Mouse (Mus musculus): ENCODE results near the gene Gpc6. TPM values are rescaled to one million over a fixed set of nuclear protein-coding genes. Genes with fewer than 3 reads are reported as not detected.

Gpc6 gene
- polyA plus RNA-seq, 1 experiment from 2014 or later: 37.0 TPM

GRCm38 (mm10) chr14:117022180-117022799, 97.2 kb downstream of the Gpc6 start:
- H3K4me1 ChIP-seq: peaks cover 12% of the 10 kb centered on the region
- no peaks in the 10 kb centered on the region for H3K36me3 ChIP-seq
- ATAC-seq (ENCODE audit: low FRiP score, low read depth): no peak
- H3K27ac ChIP-seq (replicated peaks): no peak overlapping the region
- H3K4me3 ChIP-seq: no peak overlapping the region
- WGBS: 82% methylated on average over 5 of the region's 5 CpGs
- no peak overlapping the region for H3K4me2 ChIP-seq (replicated peaks)
- H3K9me3 ChIP-seq: no peaks in the 10 kb centered on the region
- H3K9ac ChIP-seq (replicated peaks): no peak overlapping the region
- no peaks in the 10 kb centered on the region for H3K27me3 ChIP-seq

- no peaks in the 10 kb centered on the region for H3K27me3 ChIP-seq
- no peak overlapping the region for H3K4me3 ChIP-seq
- 76% methylated on average over 4 of the region's 4 CpGs for WGBS
- no peak overlapping the region for H3K9ac ChIP-seq (replicated peaks)
- no peak overlapping the region for H3K4me2 ChIP-seq (replicated peaks)
- no peaks in the 10 kb centered on the region for H3K36me3 ChIP-seq
- peaks cover 4% of the 10 kb centered on the region; the same call in 1 of the 2 replicates for H3K4me1 ChIP-seq
- no peaks in the 10 kb centered on the region for H3K9me3 ChIP-seq
- ATAC-seq (ENCODE audit: low FRiP score, low read depth): no peak
- no peak overlapping the region for H3K27ac ChIP-seq (replicated peaks)
Measured at GRCm38 (mm10) chr14:117034146-117034545, 109.0 kb downstream of the Gpc6 start.

DNA sequence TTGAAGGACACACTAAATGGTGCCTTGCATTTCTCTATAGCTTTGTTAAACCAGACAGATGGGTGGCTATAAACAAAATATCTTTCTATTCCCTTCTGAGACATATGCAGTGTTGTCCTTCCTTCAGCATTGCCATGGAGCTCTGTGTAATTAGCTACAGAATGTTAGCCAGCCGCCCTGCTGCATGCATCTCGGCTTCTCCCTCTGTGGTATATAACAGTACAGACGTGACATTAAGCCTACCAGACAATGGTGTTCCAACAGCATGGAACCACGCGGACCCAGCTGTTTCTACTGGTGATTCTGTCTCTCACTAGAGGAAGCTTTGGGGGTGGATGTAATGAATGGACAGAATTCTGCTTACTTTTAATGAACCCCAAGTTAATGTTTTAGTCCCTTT, 115.9 kb downstream of the Gpc6 start:
- Histone ChIP-seq H3K4me2 (replicated peaks) (no peak overlapping the region), H3K27me3 (no peaks in the 10 kb centered on the region), H3K4me1 (no peaks in the 10 kb centered on the region), H3K36me3 (no peaks in the 10 kb centered on the region), H3K4me3 (no peak overlapping the region), H3K9me3 (no peaks in the 10 kb centered on the region), H3K9ac (replicated peaks) (no peak overlapping the region), H3K27ac (replicated peaks) (no peak overlapping the region)
- peak; percentile 60; the same call in 1 of the 2 replicates for ATAC-seq (ENCODE audit: low FRiP score, low read depth)
- 57% methylated on average over 5 of the region's 5 CpGs for WGBS

DNA sequence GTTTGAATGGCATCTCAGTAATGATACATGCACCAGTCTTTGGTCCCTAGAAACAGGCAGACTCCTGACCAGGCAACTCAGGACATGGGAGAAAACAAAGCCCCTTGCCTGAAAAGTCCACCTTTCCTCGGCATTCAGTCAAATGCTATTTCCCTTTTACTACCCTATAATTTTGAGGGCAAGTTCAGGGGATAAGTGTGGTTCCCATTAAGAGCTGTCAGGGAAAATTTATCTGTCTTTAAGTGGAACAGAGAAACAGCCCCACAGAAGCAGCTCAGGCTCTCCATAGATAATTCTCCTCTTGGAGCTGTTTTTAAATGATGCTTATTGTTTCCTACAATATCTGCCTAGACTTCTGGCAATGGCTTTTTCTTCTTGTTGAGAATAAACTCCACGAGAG, 123.8 kb downstream of the Gpc6 start:
- H3K4me2 ChIP-seq (replicated peaks): no peak overlapping the region
- H3K4me3 ChIP-seq: no peak overlapping the region
- no peak overlapping the region for H3K9ac ChIP-seq (replicated peaks)
- no peak overlapping the region for H3K27ac ChIP-seq (replicated peaks)
- 68% methylated on average over 2 of the region's 2 CpGs for WGBS
- no peaks in the 10 kb centered on the region for H3K36me3 ChIP-seq
- no peak for ATAC-seq (ENCODE audit: low FRiP score, low read depth)
- H3K4me1 ChIP-seq: peaks cover 32% of the 10 kb centered on the region
- no peaks in the 10 kb centered on the region for H3K27me3 ChIP-seq
- H3K9me3 ChIP-seq: no peaks in the 10 kb centered on the region

GRCm38 (mm10) chr14:117050877-117051276, 125.8 kb downstream of the Gpc6 start:
- 40% methylated on average over 8 of the region's 8 CpGs for WGBS
- no peaks in the 10 kb centered on the region for H3K9me3 ChIP-seq
- H3K4me2 ChIP-seq (replicated peaks): no peak overlapping the region
- no peaks in the 10 kb centered on the region for H3K36me3 ChIP-seq
- peaks cover 32% of the 10 kb centered on the region for H3K4me1 ChIP-seq
- no peak overlapping the region for H3K9ac ChIP-seq (replicated peaks)
- H3K4me3 ChIP-seq: no peak overlapping the region
- no peak overlapping the region for H3K27ac ChIP-seq (replicated peaks)
- ATAC-seq (ENCODE audit: low FRiP score, low read depth): peak; percentile 54; the same call in 1 of the 2 replicates
- H3K27me3 ChIP-seq: no peaks in the 10 kb centered on the region

DNA sequence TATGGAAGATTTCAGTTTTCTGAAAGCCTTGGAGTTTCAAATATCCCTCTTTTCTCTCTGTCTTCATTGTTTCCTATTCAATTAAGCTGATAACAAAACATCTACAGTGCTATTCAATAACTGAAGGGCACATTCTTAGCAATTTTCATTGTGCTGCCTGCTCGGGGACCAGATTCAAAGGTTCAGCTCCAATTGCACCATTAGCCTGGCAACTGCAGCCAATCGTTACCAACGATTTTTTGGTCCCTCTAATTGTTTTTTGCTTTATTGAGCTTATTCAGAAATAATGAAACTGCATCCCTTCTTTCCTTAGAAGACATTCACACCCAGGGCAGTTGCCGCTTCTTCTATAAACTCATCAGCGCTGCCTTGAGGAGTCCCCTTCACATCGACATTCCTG, 128.2 kb downstream of the Gpc6 start:
- 61% methylated on average over 6 of the region's 6 CpGs for WGBS
- Histone ChIP-seq H3K9ac (replicated peaks) (no peak overlapping the region), H3K27ac (replicated peaks) (no peak overlapping the region), H3K4me3 (no peak overlapping the region), H3K36me3 (no peaks in the 10 kb centered on the region), H3K27me3 (no peaks in the 10 kb centered on the region), H3K4me1 (peaks cover 32% of the 10 kb centered on the region), H3K4me2 (replicated peaks) (no peak overlapping the region), H3K9me3 (no peaks in the 10 kb centered on the region)
- no peak for ATAC-seq (ENCODE audit: low FRiP score, low read depth)

DNA sequence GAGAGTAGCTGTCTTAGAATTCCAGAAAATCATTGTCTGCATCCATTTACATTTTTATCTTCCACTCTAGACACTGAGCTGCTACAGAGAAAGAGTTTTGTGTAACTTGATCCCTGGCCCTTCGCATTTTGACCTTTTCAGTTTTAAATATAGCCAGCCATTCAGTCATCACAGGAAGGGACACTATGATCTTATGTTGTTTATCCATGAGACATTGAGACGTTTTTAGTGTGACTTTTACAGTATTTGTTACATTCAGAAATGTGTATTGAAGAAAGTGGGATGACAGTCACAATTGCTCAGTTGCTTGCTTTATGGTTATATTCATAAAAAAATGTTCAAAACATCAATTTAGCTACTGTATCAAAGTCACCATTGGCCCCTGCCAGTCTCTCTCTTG, 130.0 kb downstream of the Gpc6 start:
- H3K4me2 ChIP-seq (replicated peaks): no peak overlapping the region
- H3K9ac ChIP-seq (replicated peaks): no peak overlapping the region
- H3K4me3 ChIP-seq: no peak overlapping the region
- H3K4me1 ChIP-seq: peaks cover 23% of the 10 kb centered on the region
- 73% methylated on average over 2 of the region's 2 CpGs for WGBS
- H3K9me3 ChIP-seq: no peaks in the 10 kb centered on the region
- no peaks in the 10 kb centered on the region for H3K36me3 ChIP-seq
- no peaks in the 10 kb centered on the region for H3K27me3 ChIP-seq
- no peak for ATAC-seq (ENCODE audit: low FRiP score, low read depth)
- H3K27ac ChIP-seq (replicated peaks): no peak overlapping the region

GRCm38 (mm10) chr14:117061078-117061477, 136.0 kb downstream of the Gpc6 start:
- ATAC-seq (ENCODE audit: low FRiP score, low read depth): no peak
- Histone ChIP-seq H3K4me2 (replicated peaks) (no peak overlapping the region), H3K27ac (replicated peaks) (no peak overlapping the region), H3K27me3 (no peaks in the 10 kb centered on the region), H3K9me3 (no peaks in the 10 kb centered on the region), H3K4me3 (no peak overlapping the region), H3K4me1 (peaks cover 4% of the 10 kb centered on the region; the same call in 1 of the 2 replicates), H3K9ac (replicated peaks) (no peak overlapping the region), H3K36me3 (no peaks in the 10 kb centered on the region)
- 31% methylated on average over 2 of the region's 2 CpGs for WGBS

- 45% methylated on average over 2 of the region's 2 CpGs for WGBS
- no peak for ATAC-seq (ENCODE audit: low FRiP score, low read depth)
- no peak overlapping the region for H3K4me3 ChIP-seq
- H3K4me1 ChIP-seq: peaks cover 4% of the 10 kb centered on the region; the same call in 1 of the 2 replicates
- H3K27me3 ChIP-seq: no peaks in the 10 kb centered on the region
- H3K27ac ChIP-seq (replicated peaks): no peak overlapping the region
- H3K9ac ChIP-seq (replicated peaks): no peak overlapping the region
- no peaks in the 10 kb centered on the region for H3K9me3 ChIP-seq
- no peaks in the 10 kb centered on the region for H3K36me3 ChIP-seq
- H3K4me2 ChIP-seq (replicated peaks): no peak overlapping the region
Measured at GRCm38 (mm10) chr14:117061527-117061926, 136.4 kb downstream of the Gpc6 start.

DNA sequence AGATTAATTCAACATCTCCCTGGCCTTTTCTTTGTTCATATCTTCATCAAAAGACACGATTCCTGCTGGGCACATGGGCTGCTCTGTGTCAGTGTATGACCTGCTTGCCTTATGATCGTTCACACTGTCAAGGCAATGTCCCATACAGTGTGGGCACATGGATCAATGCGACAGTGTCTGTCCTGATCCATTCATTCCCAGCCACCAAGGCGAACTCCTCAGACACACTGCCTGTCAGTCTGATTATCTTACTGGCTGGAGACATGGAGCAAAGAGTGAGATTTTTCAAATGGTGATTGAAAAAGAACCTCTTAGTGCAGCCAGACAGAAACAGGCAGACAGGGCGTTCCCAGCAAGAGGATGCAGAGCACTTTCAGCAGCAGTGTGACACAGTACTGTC, 143.1 kb downstream of the Gpc6 start:
- no peaks in the 10 kb centered on the region for H3K36me3 ChIP-seq
- H3K27ac ChIP-seq (replicated peaks): no peak overlapping the region
- H3K4me1 ChIP-seq: 0 out of 2 replicates have a peak, but pooled peaks cover 3% of the 10 kb centered on the region
- WGBS: 55% methylated on average over 5 of the region's 5 CpGs
- H3K4me2 ChIP-seq (replicated peaks): no peak overlapping the region
- peak; percentile 86 for ATAC-seq (ENCODE audit: low FRiP score, low read depth)
- H3K27me3 ChIP-seq: no peaks in the 10 kb centered on the region
- no peak overlapping the region for H3K4me3 ChIP-seq
- no peaks in the 10 kb centered on the region for H3K9me3 ChIP-seq
- H3K9ac ChIP-seq (replicated peaks): no peak overlapping the region

GRCm38 (mm10) chr14:117070470-117071085, 145.5 kb downstream of the Gpc6 start:
- no peak for ATAC-seq (ENCODE audit: low FRiP score, low read depth)
- no peaks in the 10 kb centered on the region for H3K27me3 ChIP-seq

DNA sequence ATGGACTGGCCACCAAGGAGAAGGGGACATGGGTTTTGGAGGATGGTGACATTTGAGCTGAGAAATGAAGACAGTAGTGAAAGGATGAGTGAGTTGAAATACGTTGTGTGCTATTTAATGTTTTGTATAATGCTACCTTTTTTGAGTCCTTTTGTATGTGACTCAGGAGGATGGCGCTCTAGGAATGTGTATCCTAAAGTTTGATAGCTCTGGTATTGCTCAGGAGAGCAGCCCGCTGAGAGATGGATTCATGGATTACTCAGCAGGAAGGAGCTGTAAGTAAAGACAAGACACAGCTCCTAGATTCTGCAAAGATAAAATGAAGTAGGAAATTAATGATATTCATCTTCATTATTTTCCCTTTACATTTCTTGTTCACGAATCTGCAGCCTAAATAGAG, 168.5 kb downstream of the Gpc6 start:
- no peaks in the 10 kb centered on the region for H3K4me1 ChIP-seq
- H3K9me3 ChIP-seq: no peaks in the 10 kb centered on the region
- H3K27me3 ChIP-seq: no peaks in the 10 kb centered on the region
- 87% methylated on average over 4 of the region's 4 CpGs for WGBS
- H3K36me3 ChIP-seq: no peaks in the 10 kb centered on the region
- H3K9ac ChIP-seq (replicated peaks): no peak overlapping the region
- H3K4me3 ChIP-seq: no peak overlapping the region
- H3K27ac ChIP-seq (replicated peaks): no peak overlapping the region
- no peak for ATAC-seq (ENCODE audit: low FRiP score, low read depth)
- H3K4me2 ChIP-seq (replicated peaks): no peak overlapping the region

More at GRCm38 (mm10) chr14:117070470-117071085, 145.5 kb downstream of the Gpc6 start:
- whole genome bisulfite sequencing: 88% methylated on average over 4 of the region's 4 CpGs
- no peak overlapping the region for H3K4me3 ChIP-seq
- H3K36me3 ChIP-seq: no peaks in the 10 kb centered on the region
- no peaks in the 10 kb centered on the region for H3K9me3 ChIP-seq
- no peak overlapping the region for H3K9ac ChIP-seq (replicated peaks)
- H3K4me2 ChIP-seq (replicated peaks): no peak overlapping the region
- H3K4me1 ChIP-seq: 0 out of 2 replicates have a peak, but pooled peaks cover 3% of the 10 kb centered on the region
- H3K27ac ChIP-seq (replicated peaks): no peak overlapping the region
